Comparison of ENCODE assay signal across 21 mouse cellular contexts in the genomic region with DNA sequence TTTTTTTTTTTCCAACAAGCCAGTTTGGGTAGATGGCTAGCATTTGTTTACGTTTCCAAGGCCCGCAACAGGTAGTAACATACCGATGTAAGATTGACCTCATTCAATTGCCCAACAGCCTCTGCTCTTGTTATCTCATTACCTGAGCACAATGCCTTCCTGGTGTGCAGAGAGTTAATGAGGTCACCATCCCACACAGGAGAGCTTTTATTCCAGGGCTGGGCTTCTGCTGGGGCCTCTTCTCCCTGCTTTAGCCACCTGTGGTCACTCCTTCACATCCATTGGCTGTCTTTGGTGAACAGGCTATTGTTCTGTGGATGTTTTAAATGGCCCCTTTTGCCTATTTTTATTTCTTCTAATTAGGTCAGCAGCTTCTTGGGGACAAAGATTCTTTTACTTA. TPM values are rescaled to one million over a fixed set of nuclear protein-coding genes. Genes with fewer than 3 reads are reported as not detected.
DNase-seq lines count a peak whose midpoint lies in the region; ATAC-seq lines count a peak whose summit lies in the region.
"Had no signal": no experiment of that assay in that cellular context is flagged by ENCODE, and none has a peak within 500 bp of the region (broad histone marks: within the 10 kb centered on the region; RNA-seq: fewer than 3 reads in every experiment).

No protein-coding gene starts in this region.

- intact Hi-C loops in left cerebral cortex, postnatal 25 days (cut with DNase I): no loop called here

- no peaks in the 10 kb centered on the region for H3K27me3 ChIP-seq in heart, embryonic 11.5 days (ENCODE audit: control insufficient read depth, insufficient read depth, low read length)
- no peaks in the 10 kb centered on the region for H3K27me3 ChIP-seq in intestine, embryonic 15.5 days (replicated peaks)
- H3K27me3 ChIP-seq: CH12.LX; heart, embryonic 12.5 days had no signal

- no peak overlapping the region for H3K4me3 ChIP-seq in heart, embryonic 11.5 days (ENCODE audit: low read depth, low read length)
- H3K4me3 ChIP-seq in intestine, embryonic 15.5 days (replicated peaks): no peak overlapping the region
- H3K4me3 ChIP-seq: embryonic facial prominence, embryonic 10.5 days; heart, adult 2 months; heart, embryonic 12.5 days; hindbrain, embryonic 10.5 days had no signal

- no peak overlapping the region for H3K9ac ChIP-seq in heart, embryonic 11.5 days (ENCODE audit: low read depth, low read length)
- H3K9ac ChIP-seq in intestine, embryonic 15.5 days: no peak overlapping the region
- H3K9ac ChIP-seq: forebrain, postnatal 0 days; heart, embryonic 12.5 days; hindbrain, embryonic 14.5 days had no signal

- no peak overlapping the region for H3K27ac ChIP-seq in heart, embryonic 11.5 days (ENCODE audit: low read depth, low read length)
- H3K27ac ChIP-seq in intestine, embryonic 15.5 days: peak overlapping the region; percentile 65; the same call in 1 of the 2 replicates
- H3K27ac ChIP-seq: embryonic facial prominence, embryonic 10.5 days; hindbrain, embryonic 10.5 days; hindbrain, embryonic 14.5 days had no signal

- no peaks in the 10 kb centered on the region for H3K9me3 ChIP-seq in heart, embryonic 11.5 days (replicated peaks; ENCODE audit: control insufficient read depth, low read length)
- no peaks in the 10 kb centered on the region for H3K9me3 ChIP-seq in intestine, embryonic 15.5 days
- H3K9me3 ChIP-seq: embryonic facial prominence, embryonic 10.5 days; heart, embryonic 12.5 days; hindbrain, embryonic 10.5 days had no signal

- H3K4me2 ChIP-seq in heart, embryonic 11.5 days: no peak overlapping the region
- H3K4me2 ChIP-seq in intestine, embryonic 15.5 days (replicated peaks): no peak overlapping the region
- H3K4me2 ChIP-seq: heart, embryonic 12.5 days; hindbrain, embryonic 14.5 days had no signal

- H3K36me3 ChIP-seq in heart, embryonic 11.5 days (ENCODE audit: control insufficient read depth, insufficient read depth, low read length): no peaks in the 10 kb centered on the region
- H3K36me3 ChIP-seq in intestine, embryonic 15.5 days: no peaks in the 10 kb centered on the region
- H3K36me3 ChIP-seq: embryonic facial prominence, embryonic 10.5 days; heart, embryonic 12.5 days; hindbrain, embryonic 10.5 days had no signal

- WGBS in heart, embryonic 11.5 days (ENCODE audit: insufficient replicate concordance): 80% methylated on average over 3 of the region's 3 CpGs
- 60% methylated on average over 3 of the region's 3 CpGs for WGBS in intestine, embryonic 15.5 days

- peaks cover 4% of the 10 kb centered on the region; the same call in 1 of the 2 replicates for H3K4me1 ChIP-seq in heart, embryonic 11.5 days (ENCODE audit: control insufficient read depth, insufficient read depth, low read length)
- H3K4me1 ChIP-seq in intestine, embryonic 15.5 days (replicated peaks): peaks cover 14% of the 10 kb centered on the region; the same call in 1 of the 2 replicates

- DNase-seq in heart, adult 11 months: peak; percentile 86
- DNase-seq in Muller cell, postnatal 12 days (ENCODE audit: inconsistent ontology term): peak; percentile 65
- peak; percentile 79 for DNase-seq in retina, postnatal 1 day
- DNase-seq in left cerebral cortex, postnatal 25 days (ENCODE audit: low spot score in 2 of 2): no peak
- DNase-seq in spleen, adult 12 weeks (ENCODE audit: low spot score): no peak
- no peak for DNase-seq in frontal cortex, adult 2 months (ENCODE audit: extremely low spot score in 1 of 2, low spot score in 1 of 2)
- DNase-seq: adrenal gland, postnatal 10 days; cerebellum, adult 11-12 months; cerebellum, adult 9-11 months; cerebellum, postnatal 36 days; forebrain, postnatal 0 days; gastrocnemius, postnatal 36 days; heart, adult 2 months; kidney, adult 11 months had no signal

- no peak for ATAC-seq in heart, embryonic 11.5 days (replicated peaks; ENCODE audit: insufficient number of reproducible peaks, low FRiP score, low TSS enrichment)
- ATAC-seq in intestine, embryonic 15.5 days: peak; percentile 47
- ATAC-seq: forebrain, postnatal 0 days had no signal

RNA-seq across cellular contexts. Expression of gene Akap13, which starts 41.0 kb away (rescaled TPM):
- 49.0 and 68.1 TPM in 2 replicates for polyA plus RNA-seq in heart, embryonic 11.5 days (2014; fragmentation: Nextera tagmentation; extraction: Ambion mirVana)
- polyA plus RNA-seq in intestine, embryonic 15.5 days (2015; fragmentation: Nextera tagmentation; extraction: Ambion mirVana): 29.4 and 31.2 TPM in 2 replicates
- total RNA-seq in left cerebral cortex, postnatal 25 days (2021): 10 to 100 TPM; 23.1 to 24.3 TPM
- polyA plus RNA-seq in frontal cortex, adult 2 months (2012; rRNA removed): 19.8 and 23.3 TPM in 2 replicates

Comparison
In these comparisons a context has a peak if more than half of its experiments do, and no peak if none do; other contexts are left out.
1. DNase-seq: peak in heart, adult 11 months (single experiment), Muller cell, postnatal 12 days (single experiment) and retina, postnatal 1 day (single experiment); none in left cerebral cortex, postnatal 25 days (0 of 2), spleen, adult 12 weeks (single experiment) and frontal cortex, adult 2 months (0 of 2).